Mouse (Mus musculus) CH12.LX (cell line): ENCODE results near the gene Slc4a5.

Experiments
- EP300 ChIP-seq: IDR thresholded peaks from 2 replicates; pipeline ENCODE4 v1.6.1; 2011; ENCODE audit warnings: low read length, improper control_type of control experiment
- ETS1 ChIP-seq: conservative IDR thresholded peaks from 2 replicates; pipeline ENCODE4 v1.6.1; 2012; ENCODE audit warnings: low read depth, mild to moderate bottlenecking, inconsistent platforms, low read length, improper control_type of control experiment, moderate library complexity

DNA sequence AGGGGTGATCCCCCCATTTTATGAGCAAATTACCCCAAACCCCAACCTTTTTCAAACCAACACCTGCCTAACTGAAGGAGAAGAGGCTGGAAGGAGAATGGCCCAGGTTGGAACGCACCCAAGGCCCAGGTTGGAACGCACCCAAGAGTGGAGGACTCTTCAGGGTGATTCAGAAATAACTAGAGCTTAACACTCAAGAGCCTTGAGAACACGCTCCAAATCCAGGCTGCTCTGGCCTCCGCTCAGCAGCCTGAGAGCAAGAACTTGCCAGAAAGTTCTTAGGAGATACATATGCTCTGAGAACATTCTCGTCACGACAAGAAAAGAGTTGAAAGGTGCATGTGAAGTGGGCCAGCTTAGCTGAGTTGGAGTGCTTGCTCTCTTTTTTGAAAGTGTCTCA, 25.5 kb downstream of the Slc4a5 start:
- TF ChIP-seq ETS1 = no peak
- TF ChIP-seq EP300 = no peak
